Mouse (Mus musculus) B cell, adult 62 days (primary cell): ENCODE measurements around the gene Med31. TPM values are rescaled to one million over a fixed set of nuclear protein-coding genes. Genes with fewer than 3 reads are reported as not detected.

Source experiments
- total RNA-seq: library from RNA; stranded (reverse); gene quantifications from 4 replicates; pipeline ENCODE4 v1.2.4, GENCODE M21; 2023

Gene Med31
- total RNA-seq, result 39.0 to 45.6 TPM (median 41.8 TPM) in 4 replicates

GRCm38 (mm10) chr11:72215410-72215797 is at the start of gene Med31:
Gene Med31 (minus strand): TSS chr11:72215592.

GRCm38 (mm10) chr11:72207204-72207833 is 8.1 kb downstream of the Med31 start, which contains the start of the genes 4933427D14Rik and Txndc17:
Gene 4933427D14Rik (minus strand): TSS chr11:72207459.
Gene Txndc17 (plus strand): TSS chr11:72207547.

GRCm38 (mm10) chr11:72206341-72207203 is 8.8 kb downstream of the Med31 start, which contains the start of gene Gm43951:
Gene Gm43951 (minus strand): TSS chr11:72206840.

Other genes starting within 250 kb of the Med31 start
- gene Aipl1, start 178.1 kb downstream of the Med31 start, total RNA-seq, result not detected in 4 replicates
- gene Pimreg, start 173.6 kb downstream of the Med31 start, total RNA-seq, result 0.38 to 2.0 TPM (median 0.39 TPM) in 3 of 4 replicates, not detected in the other
- gene Pitpnm3, start 79.8 kb downstream of the Med31 start, total RNA-seq, result not detected in 4 replicates
- 0.89 to 1.7 TPM (median 1.3 TPM) in 4 replicates for gene Gm43951, start 8.8 kb downstream of the Med31 start, total RNA-seq
- 11.5 to 14.2 TPM (median 12.9 TPM) in 4 replicates for gene 4933427D14Rik, start 8.1 kb downstream of the Med31 start, total RNA-seq
- gene Txndc17, start 8.0 kb downstream of the Med31 start, total RNA-seq, result 28.8 to 33.8 TPM (median 31.2 TPM) in 4 replicates
- gene Slc13a5, start 51.6 kb upstream of the Med31 start, total RNA-seq, result not detected in 4 replicates
- gene Xaf1, start 86.0 kb upstream of the Med31 start, total RNA-seq, result 29.6 to 39.2 TPM (median 35.9 TPM) in 4 replicates
- 0.58 TPM in 1 of 4 replicates, not detected in the others for gene Fbxo39, start 98.9 kb upstream of the Med31 start, total RNA-seq
- gene Tekt1, start 146.8 kb upstream of the Med31 start, total RNA-seq, result not detected in 4 replicates
- gene Smtnl2, start 196.1 kb upstream of the Med31 start, total RNA-seq, result 0.24 to 1.3 TPM (median 0.66 TPM) in 3 of 4 replicates, not detected in the other
- gene Ggt6, start 219.9 kb upstream of the Med31 start, total RNA-seq, result not detected in 4 replicates
- 167 to 187 TPM (median 178 TPM) in 4 replicates for gene Mybbp1a, start 225.8 kb upstream of the Med31 start, total RNA-seq